Mouse (Mus musculus): ENCODE measurements at regions not wholly inside any gene's neighbourhood (a gene's known extent, or its start where the extent isn't known, plus 50 kb on each side); places are given as distances from the start of the nearest gene placed in this dataset.

GRCm38 (mm10) chr14:25325887-25326286 is 133.1 kb upstream of the Zmiz1 start:
- no peak for DNase-seq (ENCODE audit: low spot score in 2 of 2)

GRCm38 (mm10) chr14:25328230-25328629 is 130.8 kb upstream of the Zmiz1 start:
- DNase-seq (ENCODE audit: low spot score in 2 of 2), result no peak

GRCm38 (mm10) chr14:25334186-25334585 is 124.8 kb upstream of the Zmiz1 start:
- no peak for DNase-seq (ENCODE audit: low spot score in 2 of 2)

- DNase-seq (ENCODE audit: low spot score in 2 of 2), result no peak
Measured at GRCm38 (mm10) chr14:25336875-25337274, 122.1 kb upstream of the Zmiz1 start.

- no peak for DNase-seq (ENCODE audit: low spot score in 2 of 2)
Measured at GRCm38 (mm10) chr14:25338404-25339051, 120.5 kb upstream of the Zmiz1 start.

GRCm38 (mm10) chr14:25340845-25341244 is 118.1 kb upstream of the Zmiz1 start:
- no peak for DNase-seq (ENCODE audit: low spot score in 2 of 2)

GRCm38 (mm10) chr14:25341848-25342427 is 117.0 kb upstream of the Zmiz1 start:
- DNase-seq (ENCODE audit: low spot score in 2 of 2), result no peak

GRCm38 (mm10) chr14:25342865-25343565 is 116.0 kb upstream of the Zmiz1 start:
- DNase-seq (ENCODE audit: low spot score in 2 of 2), result no peak

- no peak for DNase-seq (ENCODE audit: low spot score in 2 of 2)
Measured at GRCm38 (mm10) chr14:25345995-25346394, 113.0 kb upstream of the Zmiz1 start.

- DNase-seq (ENCODE audit: low spot score in 2 of 2), result peak in 1 of 2 experiments; percentile 78
Measured at GRCm38 (mm10) chr14:25346813-25347610, 112.0 kb upstream of the Zmiz1 start.

GRCm38 (mm10) chr14:25350282-25350964 is 108.6 kb upstream of the Zmiz1 start:
- peak in 1 of 2 experiments; percentile 45 for DNase-seq (ENCODE audit: low spot score in 2 of 2)

- no peak for DNase-seq (ENCODE audit: low spot score in 2 of 2)
Measured at GRCm38 (mm10) chr14:25353804-25354203, 105.2 kb upstream of the Zmiz1 start.

- DNase-seq (ENCODE audit: low spot score in 2 of 2), result no peak
Measured at GRCm38 (mm10) chr14:25354288-25354850, 104.6 kb upstream of the Zmiz1 start.

- DNase-seq (ENCODE audit: low spot score in 2 of 2), result no peak
Measured at GRCm38 (mm10) chr14:25357805-25358204, 101.2 kb upstream of the Zmiz1 start.

- DNase-seq (ENCODE audit: low spot score in 2 of 2), result no peak
Measured at GRCm38 (mm10) chr14:25359824-25360294, 99.1 kb upstream of the Zmiz1 start.

- DNase-seq (ENCODE audit: low spot score in 2 of 2), result no peak
Measured at GRCm38 (mm10) chr14:25360726-25361125, 98.3 kb upstream of the Zmiz1 start.

- no peak for DNase-seq (ENCODE audit: low spot score in 2 of 2)
Measured at GRCm38 (mm10) chr14:25361129-25361528, 97.9 kb upstream of the Zmiz1 start.

- no peak for DNase-seq (ENCODE audit: low spot score in 2 of 2)
Measured at GRCm38 (mm10) chr14:25362771-25363170, 96.2 kb upstream of the Zmiz1 start.

GRCm38 (mm10) chr14:25365226-25365800 is 93.7 kb upstream of the Zmiz1 start:
- no peak for DNase-seq (ENCODE audit: low spot score in 2 of 2)

GRCm38 (mm10) chr14:25366009-25366408 is 93.0 kb upstream of the Zmiz1 start:
- DNase-seq (ENCODE audit: low spot score in 2 of 2), result no peak

Data from left cerebral cortex, adult 9 months (tissue).